Mouse (Mus musculus) embryonic facial prominence, embryonic 10.5 days (tissue): ENCODE data around the gene Alpk1. TPM values are rescaled to one million over a fixed set of nuclear protein-coding genes. Genes with fewer than 3 reads are reported as not detected.

Source experiments
- DNase-seq: peaks from one replicate; pipeline ENCODE4 v3.0.0-alpha.2; 2017; ENCODE audit warnings: low spot score
- H3K27ac ChIP-seq: fragments of 300-500 bp; sonication (generic); replicated peaks from 2 replicates; pipeline ENCODE4 v1.5.1; 2016; ENCODE audit warnings: mild to moderate bottlenecking
- H3K27me3 ChIP-seq: fragments of 300-500 bp; sonication (generic); replicated peaks from 2 replicates; pipeline ENCODE4 v1.6.1; 2016; ENCODE audit warnings: low read depth, mild to moderate bottlenecking; ENCODE audit not compliant: poor library complexity, severe bottlenecking
- H3K36me3 ChIP-seq: fragments of 300-500 bp; sonication (generic); replicated peaks from 2 replicates; pipeline ENCODE4 v1.6.1; 2016; ENCODE audit warnings: mild to moderate bottlenecking, moderate library complexity
- H3K4me1 ChIP-seq: fragments of 300-500 bp; sonication (generic); 2 replicates; pipeline ENCODE4 v1.6.1; 2016
- H3K4me3 ChIP-seq: fragments of 300-500 bp; sonication (generic); 2 replicates; pipeline ENCODE4 v1.5.1; 2016; ENCODE audit warnings: mild to moderate bottlenecking, moderate library complexity
- H3K9me3 ChIP-seq: fragments of 300-500 bp; sonication (generic); 2 replicates; pipeline ENCODE4 v1.6.1; 2016; ENCODE audit warnings: mild to moderate bottlenecking
- WGBS: fragments of 180-500 bp; shearing (Covaris S2); methylation state at CpG from one replicate; pipeline ENCODE4 v1.1.7; 2016; 5-methylcytosine and 5-hydroxymethylcytosine counted together
- polyA plus RNA-seq: library from polyadenylated mRNA; unstranded; fragments of >200 nt; fragmentation: Nextera tagmentation; extraction: Ambion mirVana; gene quantifications from 2 replicates; pipeline ENCODE4 v1.2.1, GENCODE M21; 2016

The Alpk1 gene
- polyA plus RNA-seq, 1 experiment from 2014 or later: 0.83 TPM

GRCm38 (mm10) chr3:127749981-127750562 is 30.3 kb downstream of the Alpk1 start:
- H3K36me3 ChIP-seq: no peaks in the 10 kb centered on the region
- 7% methylated on average over 12 of the region's 12 CpGs for WGBS
- H3K4me3 ChIP-seq: peak overlapping the region; percentile 44
- peaks cover 41% of the 10 kb centered on the region for H3K4me1 ChIP-seq
- DNase-seq: peak; percentile 38
- no peaks in the 10 kb centered on the region for H3K9me3 ChIP-seq
- H3K27me3 ChIP-seq: peaks cover 98% of the 10 kb centered on the region
- no peak overlapping the region for H3K27ac ChIP-seq

- peaks cover 43% of the 10 kb centered on the region for H3K4me1 ChIP-seq
Measured at GRCm38 (mm10) chr3:127749266-127749665, 31.1 kb downstream of the Alpk1 start.

GRCm38 (mm10) chr3:127748644-127749043 is 31.7 kb downstream of the Alpk1 start:
- Histone ChIP-seq H3K27ac (no peak overlapping the region), H3K36me3 (no peaks in the 10 kb centered on the region), H3K9me3 (no peaks in the 10 kb centered on the region), H3K4me3 (no peak overlapping the region), H3K27me3 (peaks cover 98% of the 10 kb centered on the region), H3K4me1 (peaks cover 43% of the 10 kb centered on the region)
- WGBS: 48% methylated on average over 4 of the region's 4 CpGs
- no peak for DNase-seq

More at GRCm38 (mm10) chr3:127749266-127749665, 31.1 kb downstream of the Alpk1 start:
- H3K4me3 ChIP-seq: peak overlapping the region; percentile 44
- H3K9me3 ChIP-seq: no peaks in the 10 kb centered on the region
- DNase-seq: peak; percentile 35
- peaks cover 98% of the 10 kb centered on the region for H3K27me3 ChIP-seq
- 13% methylated on average over 9 of the region's 9 CpGs for WGBS
- no peaks in the 10 kb centered on the region for H3K36me3 ChIP-seq
- H3K27ac ChIP-seq: peak overlapping the region; percentile 51

- H3K27ac ChIP-seq: no peak overlapping the region
- no peaks in the 10 kb centered on the region for H3K36me3 ChIP-seq
- 11% methylated on average over 16 of the region's 16 CpGs for WGBS
- peaks cover 80% of the 10 kb centered on the region for H3K27me3 ChIP-seq
- H3K4me3 ChIP-seq: 0 out of 2 replicates have a peak overlapping the region, but pooled peaks have one; percentile 13
- DNase-seq: peak; percentile 34
- H3K9me3 ChIP-seq: peaks cover 4% of the 10 kb centered on the region; the same call in 1 of the 2 replicates
- peaks cover 43% of the 10 kb centered on the region for H3K4me1 ChIP-seq
Measured at GRCm38 (mm10) chr3:127745911-127746640, 34.3 kb downstream of the Alpk1 start.

- 0 out of 2 replicates have a peak overlapping the region, but pooled peaks have one; percentile 13 for H3K4me3 ChIP-seq
- no peaks in the 10 kb centered on the region for H3K36me3 ChIP-seq
- WGBS: 26% methylated on average over 6 of the region's 6 CpGs
- peaks cover 4% of the 10 kb centered on the region; the same call in 1 of the 2 replicates for H3K9me3 ChIP-seq
- no peak overlapping the region for H3K27ac ChIP-seq
- H3K27me3 ChIP-seq: peaks cover 74% of the 10 kb centered on the region
- peak; percentile 26 for DNase-seq
- peaks cover 43% of the 10 kb centered on the region for H3K4me1 ChIP-seq
Measured at GRCm38 (mm10) chr3:127745504-127745903, 34.8 kb downstream of the Alpk1 start.

- H3K27ac ChIP-seq: no peak overlapping the region
- peaks cover 4% of the 10 kb centered on the region; the same call in 1 of the 2 replicates for H3K9me3 ChIP-seq
- H3K4me1 ChIP-seq: peaks cover 27% of the 10 kb centered on the region
- peaks cover 57% of the 10 kb centered on the region for H3K27me3 ChIP-seq
- WGBS: 77% methylated on average over 14 of the region's 14 CpGs
- no peaks in the 10 kb centered on the region for H3K36me3 ChIP-seq
- no peak overlapping the region for H3K4me3 ChIP-seq
- no peak for DNase-seq
Measured at GRCm38 (mm10) chr3:127743614-127744365, 36.5 kb downstream of the Alpk1 start.

- Histone ChIP-seq H3K27me3 (peaks cover 34% of the 10 kb centered on the region), H3K4me3 (no peak overlapping the region), H3K9me3 (peaks cover 4% of the 10 kb centered on the region; the same call in 1 of the 2 replicates), H3K4me1 (peaks cover 16% of the 10 kb centered on the region), H3K27ac (no peak overlapping the region), H3K36me3 (no peaks in the 10 kb centered on the region)
- DNase-seq: no peak
- WGBS: 94% methylated on average over 3 of the region's 3 CpGs
Measured at GRCm38 (mm10) chr3:127741473-127741872, 38.9 kb downstream of the Alpk1 start.

GRCm38 (mm10) chr3:127737876-127738275 is 42.5 kb downstream of the Alpk1 start:
- DNase-seq: no peak
- Histone ChIP-seq H3K27me3 (peaks cover 11% of the 10 kb centered on the region), H3K9me3 (peaks cover 4% of the 10 kb centered on the region; the same call in 1 of the 2 replicates), H3K27ac (no peak overlapping the region), H3K4me1 (no peaks in the 10 kb centered on the region), H3K4me3 (no peak overlapping the region), H3K36me3 (no peaks in the 10 kb centered on the region)
- WGBS: 84% methylated on average over 5 of the region's 5 CpGs

- Histone ChIP-seq H3K27ac (no peak overlapping the region), H3K27me3 (peaks cover 22% of the 10 kb centered on the region), H3K4me3 (no peak overlapping the region), H3K9me3 (no peaks in the 10 kb centered on the region), H3K36me3 (no peaks in the 10 kb centered on the region), H3K4me1 (no peaks in the 10 kb centered on the region)
- WGBS: 89% methylated on average over 3 of the region's 3 CpGs
- no peak for DNase-seq
Measured at GRCm38 (mm10) chr3:127735395-127735794, 44.9 kb downstream of the Alpk1 start.

GRCm38 (mm10) chr3:127729513-127730137 is 50.7 kb downstream of the Alpk1 start:
- no peak overlapping the region for H3K27ac ChIP-seq
- 0 out of 2 replicates have a peak, but pooled peaks cover 6% of the 10 kb centered on the region for H3K4me1 ChIP-seq
- H3K4me3 ChIP-seq: no peak overlapping the region
- H3K36me3 ChIP-seq: no peaks in the 10 kb centered on the region
- peaks cover 42% of the 10 kb centered on the region for H3K27me3 ChIP-seq
- DNase-seq: no peak
- WGBS: 85% methylated on average over 14 of the region's 14 CpGs
- no peaks in the 10 kb centered on the region for H3K9me3 ChIP-seq

GRCm38 (mm10) chr3:127728851-127729512 is 51.3 kb downstream of the Alpk1 start:
- no peaks in the 10 kb centered on the region for H3K36me3 ChIP-seq
- DNase-seq: no peak
- WGBS: 73% methylated on average over 17 of the region's 17 CpGs
- no peak overlapping the region for H3K27ac ChIP-seq
- peaks cover 46% of the 10 kb centered on the region for H3K27me3 ChIP-seq
- no peaks in the 10 kb centered on the region for H3K9me3 ChIP-seq
- H3K4me3 ChIP-seq: no peak overlapping the region
- H3K4me1 ChIP-seq: peaks cover 11% of the 10 kb centered on the region; the same call in 1 of the 2 replicates
